21 mouse cellular contexts compared by ENCODE assay signal in genomic region chr1:90248966-90249735, GRCm38 (mm10). TPM values are rescaled to one million over a fixed set of nuclear protein-coding genes. Genes with fewer than 3 reads are reported as not detected.
A peak's percentile ranks its signal among the peaks of the same experiment; 100 is the strongest.
DNase-seq lines count a peak whose midpoint lies in the region; ATAC-seq and TF ChIP-seq lines count a peak whose summit lies in the region.
"Had no signal": no experiment of that assay in that cellular context is flagged by ENCODE, and none has a peak within 500 bp of the region (broad histone marks: within the 10 kb centered on the region; RNA-seq: fewer than 3 reads in every experiment).

No protein-coding gene starts in this region.

- no peaks in the 10 kb centered on the region for H3K36me3 ChIP-seq in forebrain, embryonic 12.5 days (replicated peaks)
- H3K36me3 ChIP-seq in forebrain, postnatal 0 days (ENCODE audit: insufficient read depth) = no peaks in the 10 kb centered on the region
- H3K36me3 ChIP-seq in hindbrain, postnatal 0 days (ENCODE audit: insufficient read depth, low read length) = no peaks in the 10 kb centered on the region
- no peaks in the 10 kb centered on the region for H3K36me3 ChIP-seq in hindbrain, embryonic 14.5 days (replicated peaks; ENCODE audit: control insufficient read depth, insufficient read depth)
- H3K36me3 ChIP-seq in liver, embryonic 14.5 days (replicated peaks; ENCODE audit: control insufficient read depth, insufficient read depth, low read depth) = no peaks in the 10 kb centered on the region
- H3K36me3 ChIP-seq: embryonic facial prominence, embryonic 13.5 days; limb, embryonic 13.5 days; lung, embryonic 15.5 days; neural tube, embryonic 12.5 days had no signal

- no peak for DNase-seq in forebrain, postnatal 0 days
- no peak for DNase-seq in hindbrain, postnatal 0 days (ENCODE audit: low spot score)
- no peak for DNase-seq in hindbrain, embryonic 14.5 days (ENCODE audit: low spot score)
- DNase-seq in brain, embryonic 14.5 days (ENCODE audit: low read depth) = peak; percentile 43
- no peak for DNase-seq in liver, embryonic 14.5 days (ENCODE audit: low read depth in 3 of 3, low spot score in 3 of 3)
- DNase-seq in adrenal gland, postnatal 10 days = no peak
- DNase-seq in frontal cortex, postnatal 25 days (ENCODE audit: low spot score in 2 of 2) = no peak
- DNase-seq: adrenal gland, postnatal 36 days; cerebellum, adult 9-11 months; gastrocnemius, postnatal 36 days; lung, postnatal 4 days; right cerebral cortex, postnatal 25 days; thymus, postnatal 36 days had no signal

- TF ChIP-seq POLR2A in brain, embryonic 14.5 days (IDR thresholded peaks at IDR 0.05; ENCODE audit: borderline replicate concordance, extremely low read depth, insufficient read depth, insufficient read length, poor library complexity, severe bottlenecking) = no peak

- H3K4me3 ChIP-seq in forebrain, embryonic 12.5 days (replicated peaks) = no peak overlapping the region
- no peak overlapping the region for H3K4me3 ChIP-seq in forebrain, postnatal 0 days (ENCODE audit: low read depth, low read length)
- no peak overlapping the region for H3K4me3 ChIP-seq in hindbrain, postnatal 0 days (ENCODE audit: low read length)
- no peak overlapping the region for H3K4me3 ChIP-seq in hindbrain, embryonic 14.5 days (replicated peaks; ENCODE audit: low read length)
- H3K4me3 ChIP-seq in liver, embryonic 14.5 days (ENCODE audit: insufficient read depth in 1 of 2, low read depth in 2 of 2, low read length in 2 of 2) = no peak overlapping the region
- H3K4me3 ChIP-seq: embryonic facial prominence, embryonic 13.5 days; limb, embryonic 13.5 days; lung, embryonic 15.5 days; neural tube, embryonic 12.5 days had no signal

- 0 out of 2 replicates have a peak, but pooled peaks cover 4% of the 10 kb centered on the region for H3K27me3 ChIP-seq in forebrain, embryonic 12.5 days
- H3K27me3 ChIP-seq in forebrain, postnatal 0 days (ENCODE audit: insufficient read depth, low read length) = no peaks in the 10 kb centered on the region
- H3K27me3 ChIP-seq in hindbrain, postnatal 0 days (ENCODE audit: insufficient read depth, low read length) = no peaks in the 10 kb centered on the region
- H3K27me3 ChIP-seq in hindbrain, embryonic 14.5 days (ENCODE audit: control insufficient read depth, insufficient read depth, low read length) = no peaks in the 10 kb centered on the region
- no peaks in the 10 kb centered on the region for H3K27me3 ChIP-seq in liver, embryonic 14.5 days (ENCODE audit: control insufficient read depth, insufficient read depth, low read length)
- H3K27me3 ChIP-seq: CH12.LX; embryonic facial prominence, embryonic 13.5 days; limb, embryonic 13.5 days; neural tube, embryonic 12.5 days had no signal

- 0 out of 2 replicates have a peak overlapping the region, but pooled peaks have one; percentile 25 for H3K27ac ChIP-seq in forebrain, embryonic 12.5 days
- no peak overlapping the region for H3K27ac ChIP-seq in forebrain, postnatal 0 days (ENCODE audit: low read depth, low read length)
- H3K27ac ChIP-seq in hindbrain, postnatal 0 days = no peak overlapping the region
- no peak overlapping the region for H3K27ac ChIP-seq in hindbrain, embryonic 14.5 days
- peak overlapping the region; percentile 95 for H3K27ac ChIP-seq in liver, embryonic 14.5 days
- H3K27ac ChIP-seq: embryonic facial prominence, embryonic 13.5 days; limb, embryonic 13.5 days; lung, embryonic 15.5 days; neural tube, embryonic 12.5 days had no signal

- TF ChIP-seq CTCF in forebrain, postnatal 0 days (IDR thresholded peaks at IDR 0.05; ENCODE audit: low read depth) = no peak
- no peak for TF ChIP-seq CTCF in hindbrain, postnatal 0 days (IDR thresholded peaks at IDR 0.05; ENCODE audit: low read depth)
- no peak for TF ChIP-seq CTCF in brain, embryonic 14.5 days (IDR thresholded peaks at IDR 0.05; ENCODE audit: borderline replicate concordance, extremely low read depth, insufficient read depth, insufficient read length)
- no peak for TF ChIP-seq CTCF in liver, embryonic 14.5 days (IDR thresholded peaks at IDR 0.05; ENCODE audit: low read depth)

- H3K9me3 ChIP-seq in forebrain, embryonic 12.5 days = no peaks in the 10 kb centered on the region
- H3K9me3 ChIP-seq in forebrain, postnatal 0 days (ENCODE audit: low read length) = no peaks in the 10 kb centered on the region
- no peaks in the 10 kb centered on the region for H3K9me3 ChIP-seq in hindbrain, postnatal 0 days (ENCODE audit: low read length)
- H3K9me3 ChIP-seq in hindbrain, embryonic 14.5 days (ENCODE audit: control insufficient read depth, low read length) = no peaks in the 10 kb centered on the region
- H3K9me3 ChIP-seq in liver, embryonic 14.5 days (ENCODE audit: control insufficient read depth, low read length) = no peaks in the 10 kb centered on the region
- H3K9me3 ChIP-seq: embryonic facial prominence, embryonic 13.5 days; limb, embryonic 13.5 days; lung, embryonic 15.5 days; neural tube, embryonic 12.5 days had no signal

- H3K9ac ChIP-seq in forebrain, embryonic 12.5 days = no peak overlapping the region
- no peak overlapping the region for H3K9ac ChIP-seq in forebrain, postnatal 0 days
- no peak overlapping the region for H3K9ac ChIP-seq in hindbrain, postnatal 0 days (replicated peaks; ENCODE audit: low read length)
- no peak overlapping the region for H3K9ac ChIP-seq in hindbrain, embryonic 14.5 days
- peak overlapping the region; percentile 70 for H3K9ac ChIP-seq in liver, embryonic 14.5 days (replicated peaks)
- H3K9ac ChIP-seq: embryonic facial prominence, embryonic 13.5 days; limb, embryonic 13.5 days; lung, embryonic 15.5 days; neural tube, embryonic 12.5 days had no signal

- WGBS in forebrain, embryonic 12.5 days = 72% methylated on average over 9 of the region's 9 CpGs
- 65% methylated on average over 9 of the region's 9 CpGs for WGBS in forebrain, postnatal 0 days
- WGBS in hindbrain, postnatal 0 days = 69% methylated on average over 9 of the region's 9 CpGs
- 79% methylated on average over 9 of the region's 9 CpGs for WGBS in hindbrain, embryonic 14.5 days
- WGBS in liver, embryonic 14.5 days (ENCODE audit: insufficient replicate concordance) = 62% methylated on average over 9 of the region's 9 CpGs

- no peak for ATAC-seq in forebrain, embryonic 12.5 days (ENCODE audit: low FRiP score)
- ATAC-seq in forebrain, postnatal 0 days = no peak
- ATAC-seq in hindbrain, postnatal 0 days = peak; percentile 43; the same call in 1 of the 2 replicates
- ATAC-seq in hindbrain, embryonic 14.5 days (ENCODE audit: low FRiP score) = no peak; the same call in 1 of the 2 replicates
- ATAC-seq in liver, embryonic 14.5 days (ENCODE audit: insufficient read depth) = no peak
- ATAC-seq: intestine, embryonic 16.5 days had no signal

- peaks cover 46% of the 10 kb centered on the region for H3K4me1 ChIP-seq in forebrain, embryonic 12.5 days
- H3K4me1 ChIP-seq in forebrain, postnatal 0 days (ENCODE audit: insufficient read depth) = no peaks in the 10 kb centered on the region
- H3K4me1 ChIP-seq in hindbrain, postnatal 0 days (ENCODE audit: insufficient read depth, low read length) = peaks cover 14% of the 10 kb centered on the region
- H3K4me1 ChIP-seq in hindbrain, embryonic 14.5 days (replicated peaks; ENCODE audit: control insufficient read depth, insufficient read depth, low read length) = 0 out of 2 replicates have a peak, but pooled peaks cover 4% of the 10 kb centered on the region
- peaks cover 55 to 61% of the 10 kb centered on the region in 2 experiments for H3K4me1 ChIP-seq in liver, embryonic 14.5 days (replicated peaks; ENCODE audit: control insufficient read depth in 2 of 2, insufficient read depth in 2 of 2, low read length in 1 of 2)

- no peak overlapping the region for H3K4me2 ChIP-seq in forebrain, embryonic 12.5 days
- no peak overlapping the region for H3K4me2 ChIP-seq in forebrain, postnatal 0 days (ENCODE audit: low read depth)
- H3K4me2 ChIP-seq in hindbrain, postnatal 0 days (ENCODE audit: low read depth, low read length) = no peak overlapping the region
- H3K4me2 ChIP-seq in hindbrain, embryonic 14.5 days (replicated peaks) = no peak overlapping the region
- peak overlapping the region; percentile 56 for H3K4me2 ChIP-seq in liver, embryonic 14.5 days (ENCODE audit: low read depth)
- H3K4me2 ChIP-seq: embryonic facial prominence, embryonic 13.5 days; limb, embryonic 13.5 days; lung, embryonic 15.5 days; neural tube, embryonic 12.5 days had no signal

- TF ChIP-seq EP300 in liver, embryonic 14.5 days (IDR thresholded peaks at IDR 0.05; ENCODE audit: low read depth) = no peak

RNA-seq across cellular contexts. Expression of gene Ackr3, which starts 45.4 kb away (rescaled TPM):
- polyA plus RNA-seq in forebrain, embryonic 12.5 days (2016; fragmentation: Nextera tagmentation; extraction: Ambion mirVana) = 25.5 and 28.7 TPM in 2 replicates
- 7.3 and 10.0 TPM in 2 replicates for total RNA-seq in forebrain, postnatal 0 days (2014; rRNA removed)
- 10.2 and 11.9 TPM in 2 replicates for polyA plus RNA-seq in forebrain, postnatal 0 days (2015; fragmentation: Nextera tagmentation; extraction: Ambion mirVana)
- total RNA-seq in hindbrain, postnatal 0 days (2014; rRNA removed) = 7.2 and 13.1 TPM in 2 replicates
- 7.4 and 7.8 TPM in 2 replicates for polyA plus RNA-seq in hindbrain, postnatal 0 days (2015; fragmentation: Nextera tagmentation; extraction: Ambion mirVana)
- polyA plus RNA-seq in hindbrain, embryonic 14.5 days (2014; fragmentation: Nextera tagmentation; extraction: Ambion mirVana) = 10.3 and 11.1 TPM in 2 replicates
- polyA plus RNA-seq in brain, embryonic 14.5 days (2012; rRNA removed) = 37.6 and 76.2 TPM in 2 replicates
- polyA plus RNA-seq in liver, embryonic 14.5 days (2012; rRNA removed) = 3.3 and 3.7 TPM in 2 replicates
- polyA plus RNA-seq in liver, embryonic 14.5 days (2014; fragmentation: Nextera tagmentation; extraction: Ambion mirVana) = 1.9 and 2.1 TPM in 2 replicates
- total RNA-seq in adrenal gland, postnatal 10 days (2021) = 10 to 100 TPM; 26.3 to 60.8 TPM
- total RNA-seq: MEL had no signal

Comparison
In these comparisons a context has a peak if more than half of its experiments do, and no peak if none do; other contexts are left out.
1. H3K27ac ChIP-seq: peak in forebrain, embryonic 12.5 days (single experiment) and liver, embryonic 14.5 days (single experiment); none in forebrain, postnatal 0 days (single experiment), hindbrain, postnatal 0 days (single experiment) and hindbrain, embryonic 14.5 days (single experiment).